ENCODE assay signal across 8 mouse cellular contexts in genomic region chr16:77028687-77029417, GRCm38 (mm10). TPM values are rescaled to one million over a fixed set of nuclear protein-coding genes. Genes with fewer than 3 reads are reported as not detected.
A peak's percentile ranks its signal among the peaks of the same experiment; 100 is the strongest.
DNase-seq lines count a peak whose midpoint lies in the region; ATAC-seq and TF ChIP-seq lines count a peak whose summit lies in the region.

No protein-coding gene starts in this region.

- peaks cover 68% of the 10 kb centered on the region for H3K4me1 ChIP-seq in liver, embryonic 15.5 days (replicated peaks)
- H3K4me1 ChIP-seq in small intestine, adult 2 months (ENCODE audit: control insufficient read depth, insufficient read depth, insufficient read length, low read length): peaks cover 9% of the 10 kb centered on the region; the same call in 1 of the 2 replicates

- no peak; the same call in 1 of the 2 replicates for TF ChIP-seq CTCF in left cerebral cortex, adult 2 months (IDR thresholded peaks at IDR 0.05)
- no peak for TF ChIP-seq CTCF in small intestine, adult 2 months (IDR thresholded peaks at IDR 0.05; ENCODE audit: extremely low read depth, insufficient read length, insufficient replicate concordance, low read depth, low read length)

- 0 out of 2 replicates have a peak, but pooled peaks have one; percentile 16 for TF ChIP-seq POLR2A in small intestine, adult 2 months (IDR thresholded peaks at IDR 0.05; ENCODE audit: low read depth, low read length)

- 17% methylated on average over 10 of the region's 10 CpGs for WGBS in liver, embryonic 15.5 days (ENCODE audit: insufficient replicate concordance)
- 61% methylated on average over 10 of the region's 10 CpGs for WGBS in small intestine, adult 2 months

- intact Hi-C loops in left cerebral cortex, adult 2 months (cut with DNase I): loop anchor here (5.0 kb wide), 1 partner anchor 48 kb away; no protein-coding TSS in a partner anchor

- H3K4me2 ChIP-seq in liver, embryonic 15.5 days: peak overlapping the region; percentile 72

- H3K27me3 ChIP-seq in liver, embryonic 15.5 days: no peaks in the 10 kb centered on the region
- no peaks in the 10 kb centered on the region for H3K27me3 ChIP-seq in small intestine, adult 2 months (ENCODE audit: control insufficient read depth, insufficient read depth, low read length)

- H3K36me3 ChIP-seq in liver, embryonic 15.5 days (replicated peaks): peaks cover 35% of the 10 kb centered on the region
- H3K36me3 ChIP-seq in small intestine, adult 2 months (ENCODE audit: control insufficient read depth, insufficient read depth, low read length): peaks cover 5% of the 10 kb centered on the region

- no peaks in the 10 kb centered on the region for H3K9me3 ChIP-seq in liver, embryonic 15.5 days (replicated peaks)

- peak; percentile 74 for ATAC-seq in cerebellum, adult (ENCODE audit: insufficient number of reproducible peaks, low FRiP score, low TSS enrichment)
- peak; percentile 13; the same call in 1 of the 2 replicates for ATAC-seq in granulocyte monocyte progenitor cell, adult 5-6 weeks (replicated peaks; ENCODE audit: poor library complexity, severe bottlenecking)
- ATAC-seq in liver, embryonic 15.5 days (ENCODE audit: insufficient read depth): peak; percentile 32

- H3K27ac ChIP-seq in left cerebral cortex, adult 2 months: peak overlapping the region; percentile 67
- H3K27ac ChIP-seq in liver, embryonic 15.5 days (replicated peaks): peak overlapping the region; percentile 98
- H3K27ac ChIP-seq in small intestine, adult 2 months (ENCODE audit: insufficient read depth, low read depth, low read length): no peak overlapping the region

- H3K9ac ChIP-seq in liver, embryonic 15.5 days: peak overlapping the region; percentile 56

- peak overlapping the region; percentile 14; the same call in 1 of the 2 replicates for H3K4me3 ChIP-seq in left cerebral cortex, adult 2 months
- H3K4me3 ChIP-seq in liver, embryonic 15.5 days (replicated peaks): peak overlapping the region; percentile 47
- peak overlapping the region; percentile 18; the same call in 1 of the 2 replicates for H3K4me3 ChIP-seq in small intestine, adult 2 months (ENCODE audit: low read depth, low read length)

- DNase-seq in left cerebral cortex, adult 2 months (ENCODE audit: extremely low spot score in 1 of 2, low spot score in 2 of 2): no peak
- DNase-seq in left cerebral cortex, adult 8-10 months (ENCODE audit: low spot score in 2 of 2): no peak
- peak; percentile 25 to 44 for DNase-seq in kidney, adult 8-10 months
- DNase-seq in c-Kit-positive CD71-positive TER-119-positive erythroid progenitor cells, embryonic 14.5 days (ENCODE audit: low spot score): no peak

RNA-seq across cellular contexts. Expression of gene Usp25, which starts 15.3 kb away (rescaled TPM):
- 10 to 100 TPM; 32.5 to 36.6 TPM for total RNA-seq in left cerebral cortex, adult 2 months (2021)
- total RNA-seq in left cerebral cortex, adult 8-10 months (2022): 10 to 100 TPM; 29.8 to 33.0 (median 31.8) TPM
- total RNA-seq in granulocyte monocyte progenitor cell, adult 5-6 weeks (2014; fragmentation: Nextera tagmentation): 51.3 and 67.2 TPM in 2 replicates
- 82.0 and 86.3 TPM in 2 replicates for total RNA-seq in granulocyte monocyte progenitor cell, adult 5-6 weeks (2017)
- 39.5 and 41.4 TPM in 2 replicates for polyA plus RNA-seq in liver, embryonic 15.5 days (2015; fragmentation: Nextera tagmentation; extraction: Ambion mirVana)
- 26.3 and 53.9 TPM in 2 replicates for polyA plus RNA-seq in small intestine, adult 2 months (2012; rRNA removed)

Comparison
In these comparisons a context has a peak if more than half of its experiments do, and no peak if none do; other contexts are left out.
1. DNase-seq: peak in kidney, adult 8-10 months (2 of 2); none in left cerebral cortex, adult 2 months (0 of 2), left cerebral cortex, adult 8-10 months (0 of 2) and c-Kit-positive CD71-positive TER-119-positive erythroid progenitor cells, embryonic 14.5 days (single experiment).
2. ATAC-seq: peak in every context shown above with its lines; median percentile 74 in cerebellum, adult; 32 in liver, embryonic 15.5 days; 13 in granulocyte monocyte progenitor cell, adult 5-6 weeks.
3. Peak in every context shown above with its lines, with median percentiles within 50 percentile points of each other: H3K4me3 ChIP-seq.